Mouse (Mus musculus): ENCODE results near the gene Isoc2b.

- TF ChIP-seq POLR2A (IDR thresholded peaks at IDR 0.05; ENCODE audit: borderline replicate concordance, control insufficient read depth, low read depth, low read length) (no peak), CTCF (IDR thresholded peaks at IDR 0.05; ENCODE audit: control insufficient read depth, insufficient read depth, low read length) (no peak)
Measured at GRCm38 (mm10) chr7:4811842-4812302, 58.2 kb downstream of the Isoc2b start.
